ENCODE assay signal across 20 mouse cellular contexts in genomic region chr6:31150416-31150815, GRCm38 (mm10).
DNase-seq lines count a peak whose midpoint lies in the region; ATAC-seq and TF ChIP-seq lines count a peak whose summit lies in the region.
"Had no signal": no experiment of that assay in that cellular context is flagged by ENCODE, and none has a peak within 500 bp of the region (broad histone marks: within the 10 kb centered on the region; RNA-seq: fewer than 3 reads in every experiment).

No protein-coding gene starts in this region.

- H3K4me1 ChIP-seq in forebrain, embryonic 14.5 days (ENCODE audit: control insufficient read depth, insufficient read depth, low read length), result peaks cover 3% of the 10 kb centered on the region; the same call in 1 of the 2 replicates
- H3K4me1 ChIP-seq: hindbrain, embryonic 12.5 days; intestine, embryonic 15.5 days had no signal

- no peak for TF ChIP-seq CTCF in layer of hippocampus, adult 2 months (conservative IDR thresholded peaks at IDR 0.05)

- H3K27ac ChIP-seq in layer of hippocampus, adult 2 months, result peak overlapping the region; percentile 91
- H3K27ac ChIP-seq in forebrain, embryonic 14.5 days (ENCODE audit: low read depth, low read length), result no peak overlapping the region
- H3K27ac ChIP-seq: embryonic facial prominence, embryonic 13.5 days; forebrain, embryonic 12.5 days; heart, embryonic 10.5 days; hindbrain, embryonic 12.5 days; intestine, embryonic 15.5 days had no signal

- DNase-seq in cerebellum, adult 18-20 months, result peak; percentile 51 to 56
- DNase-seq in cerebellum, adult 11 months, result no peak
- no peak for DNase-seq in layer of hippocampus, adult 2 months (ENCODE audit: low spot score in 2 of 2)
- DNase-seq in layer of hippocampus, postnatal 14 days (ENCODE audit: low spot score in 2 of 2), result no peak
- DNase-seq in forebrain, embryonic 14.5 days (ENCODE audit: low spot score), result no peak
- DNase-seq in adrenal gland, postnatal 14 days, result no peak
- DNase-seq: adrenal gland, postnatal 10 days; cerebellum, postnatal 10 days; heart, adult 18-20 months; heart, postnatal 10 days; heart, postnatal 4 days; kidney, adult 18-20 months had no signal

- H3K9me3 ChIP-seq in forebrain, embryonic 14.5 days (replicated peaks; ENCODE audit: control insufficient read depth, low read length), result no peaks in the 10 kb centered on the region
- H3K9me3 ChIP-seq: embryonic facial prominence, embryonic 13.5 days; forebrain, embryonic 12.5 days; G1E; heart, embryonic 10.5 days; hindbrain, embryonic 12.5 days; intestine, embryonic 15.5 days had no signal

- H3K4me2 ChIP-seq in forebrain, embryonic 14.5 days (ENCODE audit: low read length), result no peak overlapping the region
- H3K4me2 ChIP-seq: embryonic facial prominence, embryonic 13.5 days; forebrain, embryonic 12.5 days; hindbrain, embryonic 12.5 days; intestine, embryonic 15.5 days had no signal

- no peaks in the 10 kb centered on the region for H3K27me3 ChIP-seq in forebrain, embryonic 14.5 days (replicated peaks; ENCODE audit: control insufficient read depth, insufficient read depth, low read length)
- H3K27me3 ChIP-seq: forebrain, embryonic 12.5 days; hindbrain, embryonic 12.5 days; intestine, embryonic 15.5 days had no signal

- WGBS in forebrain, embryonic 14.5 days, result 91% methylated on average over 8 of the region's 8 CpGs

- H3K36me3 ChIP-seq in forebrain, embryonic 14.5 days (ENCODE audit: control insufficient read depth, insufficient read depth, low read length), result no peaks in the 10 kb centered on the region
- H3K36me3 ChIP-seq: embryonic facial prominence, embryonic 13.5 days; forebrain, embryonic 12.5 days; G1E; heart, embryonic 10.5 days; hindbrain, embryonic 12.5 days; intestine, embryonic 15.5 days had no signal

- H3K9ac ChIP-seq in forebrain, embryonic 14.5 days (ENCODE audit: low read length), result no peak overlapping the region
- H3K9ac ChIP-seq: embryonic facial prominence, embryonic 13.5 days; forebrain, embryonic 12.5 days; hindbrain, embryonic 12.5 days; intestine, embryonic 15.5 days had no signal

- peak; percentile 45 for ATAC-seq in activated CD4-positive, CD25-positive, alpha-beta regulatory T cell, adult 4 months
- ATAC-seq in forebrain, embryonic 14.5 days, result no peak
- ATAC-seq: hindbrain, embryonic 16.5 days; intestine, embryonic 15.5 days had no signal

- no peak overlapping the region for H3K4me3 ChIP-seq in layer of hippocampus, adult 2 months
- no peak overlapping the region for H3K4me3 ChIP-seq in forebrain, embryonic 14.5 days (ENCODE audit: low read depth, low read length)
- H3K4me3 ChIP-seq: embryonic facial prominence, embryonic 13.5 days; forebrain, embryonic 12.5 days; heart, embryonic 10.5 days; hindbrain, embryonic 12.5 days; intestine, embryonic 15.5 days had no signal

Comparison
In these comparisons a context has a peak if more than half of its experiments do, and no peak if none do; other contexts are left out.
1. DNase-seq: peak in cerebellum, adult 18-20 months (2 of 2); none in cerebellum, adult 11 months (single experiment), layer of hippocampus, adult 2 months (0 of 2), layer of hippocampus, postnatal 14 days (0 of 2), forebrain, embryonic 14.5 days (single experiment) and adrenal gland, postnatal 14 days (single experiment).